Mouse (Mus musculus) large intestine, adult 2 months (tissue): ENCODE results near the gene Podxl2. TPM values are rescaled to one million over a fixed set of nuclear protein-coding genes. Genes with fewer than 3 reads are reported as not detected.
A peak's percentile ranks its signal among the peaks of the same experiment; 100 is the strongest.

ENCODE experiments used
- DNase-seq: peaks from one replicate; pipeline ENCODE4 v3.0.0-alpha.2; 2012; ENCODE audit warnings: low read depth, low spot score
- WGBS: fragments of 180-500 bp; shearing (Covaris S2); methylation state at CpG from one replicate; pipeline ENCODE4 v1.1.7; 2018; 5-methylcytosine and 5-hydroxymethylcytosine counted together
- polyA plus RNA-seq: library from polyadenylated mRNA; depleted of rRNA; stranded (reverse); fragments of >200 nt; gene quantifications from 2 replicates; pipeline ENCODE4 v1.2.3, GENCODE M21; 2012; rRNA removed

Podxl2 gene
- 7.1 and 7.6 TPM in 2 replicates for polyA plus RNA-seq

DNA sequence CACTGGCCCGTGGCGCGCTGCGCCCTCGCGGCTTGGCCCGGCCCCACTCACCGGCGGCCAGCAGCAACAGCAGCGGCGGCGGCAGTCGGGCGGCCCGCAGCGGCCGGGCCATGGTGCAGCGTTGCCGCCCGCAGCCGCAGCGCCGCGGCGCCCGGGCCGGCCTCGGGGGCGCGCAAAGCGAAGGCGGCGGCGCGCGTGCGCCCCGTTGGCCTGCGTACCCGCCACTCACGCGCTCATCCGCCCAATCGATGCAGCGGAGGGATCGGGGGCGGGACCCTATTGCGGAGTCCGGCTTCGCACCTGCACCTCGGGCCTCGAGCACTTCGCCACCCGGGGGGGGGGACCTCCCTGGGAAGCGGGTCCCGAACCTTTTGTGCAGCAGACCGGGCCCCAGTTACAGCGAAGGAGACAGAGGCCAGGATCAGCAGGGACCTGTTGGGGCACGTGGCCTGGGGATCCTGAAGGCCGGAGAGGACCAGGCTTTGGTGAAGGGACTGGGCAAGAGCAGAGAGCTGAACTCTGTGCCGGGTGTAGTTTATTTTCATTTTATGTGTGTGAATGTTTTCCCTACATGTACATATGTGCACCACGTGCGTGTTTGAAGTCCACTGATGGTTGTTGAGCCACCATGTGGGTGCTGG, at the start of gene Podxl2:
TSS of gene Podxl2 (minus strand) at position 177 of the 641 bp plus-strand sequence.
- DNase-seq = no peak
- 6% methylated on average over 63 of the region's 63 CpGs for WGBS

DNA sequence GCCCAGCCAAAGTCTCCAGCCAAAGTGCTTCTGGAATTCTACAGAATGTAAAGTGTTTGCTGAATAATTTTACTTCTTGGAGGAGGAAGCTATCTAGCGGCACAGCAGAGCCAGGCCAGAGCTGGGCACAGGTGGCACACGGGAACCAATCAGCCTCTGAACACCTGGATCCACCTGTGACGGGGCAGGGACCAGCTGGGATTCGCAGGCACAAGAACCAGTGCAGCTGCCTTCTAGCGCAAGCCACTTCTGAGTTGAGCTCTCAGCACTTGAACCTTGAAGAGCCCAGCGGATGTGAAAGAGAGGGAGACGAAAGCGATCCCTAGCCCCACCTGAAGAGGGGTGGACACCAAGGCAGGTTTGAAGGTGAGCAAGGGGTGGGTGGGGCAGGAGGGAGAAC, 44.0 kb upstream of the Podxl2 start:
- DNase-seq = no peak
- WGBS = 77% methylated on average over 8 of the region's 8 CpGs

DNA sequence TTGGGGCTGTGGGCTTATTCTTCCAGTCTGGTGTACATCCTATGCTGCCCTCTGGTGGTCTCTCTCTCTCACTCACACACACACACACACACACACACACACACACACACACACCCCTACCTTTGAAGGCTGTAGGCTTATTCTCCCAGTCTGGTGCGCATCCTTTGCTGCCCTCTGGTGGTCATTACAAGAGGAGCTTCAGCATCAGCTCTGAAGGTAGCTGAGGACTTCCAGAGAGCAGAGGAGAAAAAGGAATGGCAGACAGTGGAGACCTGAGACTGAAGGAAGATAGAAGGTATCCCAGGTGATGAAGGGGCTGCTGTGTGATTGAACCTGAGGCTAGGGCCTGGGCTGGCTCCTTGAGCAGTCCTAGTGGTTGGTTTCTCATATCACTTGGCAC, 41.3 kb upstream of the Podxl2 start:
- DNase-seq = no peak
- WGBS = 54% methylated on average over 1 of the region's 1 CpGs

- 86% methylated on average over 4 of the region's 4 CpGs for WGBS
- DNase-seq = no peak
These were observed 40.7 kb upstream of the Podxl2 start for GRCm38 (mm10) chr6:88915510-88915909.

DNA sequence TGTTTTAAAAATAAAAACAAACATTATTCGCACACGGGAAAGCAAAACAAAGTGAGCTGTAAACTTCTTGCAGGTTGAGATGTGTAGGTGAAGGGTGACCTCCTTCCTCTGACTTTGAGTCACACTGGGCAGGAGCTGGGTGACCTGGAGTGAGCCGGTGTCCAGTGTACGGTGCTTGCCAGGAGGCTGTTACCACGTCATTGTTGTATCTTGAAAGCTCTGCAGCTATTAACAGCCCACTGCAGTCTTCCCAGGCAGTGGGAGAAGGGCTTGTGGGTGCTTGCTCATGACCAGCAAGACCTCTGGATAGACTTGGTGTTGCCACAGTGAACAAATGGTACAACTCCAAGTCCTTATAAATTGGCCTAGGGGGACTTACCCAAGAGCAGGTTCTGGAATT, 40.0 kb upstream of the Podxl2 start:
- 54% methylated on average over 5 of the region's 5 CpGs for WGBS
- no peak for DNase-seq

GRCm38 (mm10) chr6:88913440-88913839, 38.6 kb upstream of the Podxl2 start:
- DNase-seq = no peak

GRCm38 (mm10) chr6:88913022-88913421, 38.2 kb upstream of the Podxl2 start:
- WGBS = 74% methylated on average over 4 of the region's 4 CpGs
- DNase-seq = no peak

GRCm38 (mm10) chr6:88909151-88909550, 34.3 kb upstream of the Podxl2 start:
- WGBS = 87% methylated on average over 6 of the region's 6 CpGs
- no peak for DNase-seq

- peak; percentile 29 for DNase-seq
- WGBS = 20% methylated on average over 16 of the region's 16 CpGs
These were observed 31.7 kb upstream of the Podxl2 start for GRCm38 (mm10) chr6:88906369-88907108.

DNA sequence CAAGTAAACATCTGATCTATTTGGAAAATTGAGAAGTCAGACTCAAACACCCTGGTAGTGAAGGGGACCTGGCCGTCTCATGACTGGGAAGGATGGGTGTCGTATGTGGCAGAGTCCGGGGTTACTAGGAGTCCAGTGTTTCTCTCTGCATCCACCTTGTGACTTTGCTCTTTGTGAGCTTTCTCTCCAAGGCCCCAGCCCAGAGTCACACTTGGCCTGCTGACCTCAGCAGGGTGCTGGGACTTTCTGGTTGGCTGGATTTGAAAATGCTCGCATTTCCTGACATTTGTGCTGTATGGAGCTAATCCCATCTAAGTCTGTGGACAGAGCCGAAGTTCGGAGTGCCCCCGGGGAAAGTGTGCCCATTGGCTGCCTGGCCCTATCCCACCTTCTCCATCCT, 30.2 kb upstream of the Podxl2 start:
- no peak for DNase-seq
- 95% methylated on average over 7 of the region's 7 CpGs for WGBS

DNA sequence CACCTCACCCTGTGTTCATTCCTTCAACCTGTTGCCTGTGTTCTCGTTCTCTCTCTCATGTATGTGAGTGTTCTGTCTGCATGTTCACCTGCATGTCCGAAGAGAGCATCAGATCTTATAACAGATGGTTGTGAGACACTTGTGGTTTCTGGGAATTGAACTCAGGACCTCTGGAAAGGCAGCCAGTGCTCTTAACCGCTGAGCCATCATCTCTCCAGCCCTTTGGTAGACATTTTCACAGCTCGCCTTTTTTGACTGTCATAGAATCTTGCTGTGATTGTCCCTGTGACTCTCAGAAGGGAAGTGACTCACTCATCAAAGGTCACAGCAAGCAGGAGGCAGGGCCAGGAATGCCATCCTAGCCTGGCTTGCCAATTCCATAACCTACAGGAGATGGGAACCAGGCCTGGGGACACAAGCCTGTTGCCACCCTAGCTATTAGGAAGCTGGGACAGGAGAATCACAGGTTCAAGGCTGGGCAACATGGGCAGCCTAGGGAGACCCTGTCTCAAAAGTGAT, 29.7 kb upstream of the Podxl2 start:
- no peak for DNase-seq
- WGBS = 72% methylated on average over 4 of the region's 4 CpGs

DNA sequence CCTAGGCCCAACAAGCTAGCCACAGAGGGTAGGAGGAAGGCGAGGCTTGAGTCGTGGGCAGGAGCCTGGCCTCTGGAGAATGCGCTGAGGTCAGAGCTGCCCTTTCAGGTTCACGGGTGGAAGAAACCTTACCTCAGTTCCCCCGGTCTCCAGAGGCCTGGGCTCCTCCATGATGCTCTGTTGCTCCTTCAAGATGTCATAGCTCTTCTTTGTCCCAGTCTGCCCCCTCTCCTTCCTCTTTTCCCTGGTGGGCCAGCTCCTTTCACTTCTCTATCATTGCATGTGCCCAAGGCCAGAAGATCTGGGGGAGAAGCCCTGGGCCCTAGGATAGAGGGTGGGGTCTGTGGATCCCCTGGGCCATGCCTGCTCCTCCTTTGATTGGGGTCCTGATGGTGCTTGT, 28.9 kb upstream of the Podxl2 start:
- no peak for DNase-seq
- WGBS = 59% methylated on average over 5 of the region's 5 CpGs

DNA sequence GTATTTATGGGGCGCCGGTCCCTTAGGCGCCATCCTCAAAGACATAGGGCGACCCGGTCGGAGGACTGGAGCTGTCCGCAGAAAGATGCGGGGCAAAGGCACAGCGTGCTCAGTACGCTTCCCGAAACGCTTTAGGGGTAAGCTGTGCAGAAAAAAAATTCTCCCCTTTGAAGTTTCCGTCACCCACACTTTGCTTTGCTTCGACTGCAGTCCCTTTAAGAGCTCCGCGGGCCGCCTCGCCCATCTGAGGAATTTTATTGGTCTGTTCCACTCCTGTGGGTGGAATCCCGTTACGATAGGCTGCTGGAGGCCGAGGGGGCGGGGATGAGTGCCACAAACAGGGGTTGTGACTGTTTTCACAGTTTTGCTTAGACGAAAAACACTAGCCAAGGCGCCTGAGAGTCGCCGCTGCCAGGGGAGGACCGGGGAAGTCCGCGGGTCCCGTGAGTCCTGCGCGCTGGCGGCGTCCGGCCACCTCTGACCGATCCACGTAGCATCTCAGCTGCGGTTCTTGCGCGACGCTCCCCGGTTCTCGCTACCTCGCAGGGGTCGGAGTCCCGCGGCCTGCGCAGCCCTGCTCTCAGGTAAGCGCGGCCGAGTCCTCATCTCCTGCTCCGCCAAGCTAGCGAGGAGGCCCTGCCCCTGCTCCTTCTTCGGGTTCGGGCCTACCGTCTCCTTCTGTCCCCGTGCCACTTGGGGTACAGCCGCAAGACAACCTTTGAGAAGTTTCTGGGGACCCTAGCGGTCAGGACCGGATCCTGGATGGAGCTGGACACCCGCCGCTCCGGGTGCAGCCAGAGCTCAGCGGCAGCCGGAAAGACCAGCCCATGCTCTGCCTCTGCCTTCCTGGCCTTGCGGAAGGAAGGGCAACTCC, 27.3 kb upstream of the Podxl2 start, which contains the start of gene Tpra1:
TSS of gene Tpra1 (plus strand) at position 305 of the 874 bp plus-strand sequence.
- DNase-seq = peak; percentile 92
- WGBS = under 1% methylated on average over 66 of the region's 66 CpGs

- WGBS = 0% methylated on average over 5 of the region's 5 CpGs
- no peak for DNase-seq
These were observed 26.6 kb upstream of the Podxl2 start for GRCm38 (mm10) chr6:88901471-88901870.

GRCm38 (mm10) chr6:88899628-88900027, 24.8 kb upstream of the Podxl2 start:
- DNase-seq = no peak
- 92% methylated on average over 2 of the region's 2 CpGs for WGBS

DNA sequence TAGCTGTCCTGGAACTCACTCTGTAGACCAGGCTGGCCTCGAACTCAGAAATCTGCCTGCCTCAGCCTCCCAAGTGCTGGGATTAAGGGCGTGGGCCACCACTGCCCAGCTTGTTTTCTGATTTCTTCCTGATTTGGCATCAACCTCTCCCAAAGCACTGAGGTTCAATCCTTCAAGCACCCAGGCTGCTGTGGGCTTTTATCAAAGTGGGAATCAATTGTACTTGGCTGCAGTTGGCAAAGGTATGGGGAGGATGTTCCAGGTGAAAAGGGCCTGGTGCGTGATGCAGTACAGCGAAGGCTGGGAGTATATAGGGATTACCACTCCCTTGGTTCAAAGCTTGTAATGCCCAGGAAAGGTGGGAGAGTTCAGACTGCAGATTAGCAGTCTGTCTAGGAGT, 24.2 kb upstream of the Podxl2 start:
- DNase-seq = no peak
- WGBS = 49% methylated on average over 4 of the region's 4 CpGs

GRCm38 (mm10) chr6:88898534-88899048, 23.7 kb upstream of the Podxl2 start, which contains the start of gene Mcm2:
Gene Mcm2, minus strand, starts transcription at chr6:88898780.
- DNase-seq = peak; percentile 92
- under 1% methylated on average over 33 of the region's 33 CpGs for WGBS

- WGBS = 85% methylated on average over 7 of the region's 7 CpGs
These were observed 22.4 kb upstream of the Podxl2 start for GRCm38 (mm10) chr6:88897246-88897645.

DNA sequence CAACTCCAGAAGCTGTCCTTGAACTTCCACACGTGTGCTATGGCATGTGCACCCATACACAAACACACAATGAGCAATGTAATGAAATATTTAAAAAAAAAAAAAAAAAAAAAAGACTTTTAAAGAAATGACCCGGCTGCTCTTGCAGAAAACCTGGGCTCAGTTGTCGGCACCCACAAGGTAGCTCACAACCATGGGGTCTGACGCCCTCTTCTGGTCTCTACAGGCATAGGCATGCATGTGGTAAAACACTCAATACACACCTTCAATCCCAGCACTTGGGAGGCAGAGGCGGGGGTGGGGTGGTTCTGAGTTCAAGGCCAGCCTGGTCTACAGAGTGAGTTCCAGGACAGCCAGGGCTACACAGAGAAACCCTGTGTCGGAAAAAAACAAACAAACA, 21.1 kb upstream of the Podxl2 start:
- DNase-seq = no peak
- WGBS = 75% methylated on average over 6 of the region's 6 CpGs

More at GRCm38 (mm10) chr6:88897246-88897645, 22.4 kb upstream of the Podxl2 start:
- DNase-seq = no peak

- WGBS = 55% methylated on average over 5 of the region's 5 CpGs
- DNase-seq = no peak
These were observed 18.7 kb upstream of the Podxl2 start for GRCm38 (mm10) chr6:88893559-88893958.
